Mouse (Mus musculus) liver, embryonic 14.5 days (tissue): Measurements from ENCODE around the gene Lsm2.

ENCODE experiments used
- CTCF ChIP-seq: IDR thresholded peaks from 2 replicates; pipeline ENCODE4 v1.5.1; 2016; ENCODE audit warnings: antibody characterized with exemption, low read depth, control low read depth
- EP300 ChIP-seq: IDR thresholded peaks from 2 replicates; pipeline ENCODE4 v1.6.1; 2016; ENCODE audit warnings: antibody characterized with exemption, low read depth

GRCm38 (mm10) chr17:34960702-34961493 lies 20.8 kb upstream of the Lsm2 start:
- TF ChIP-seq CTCF (no peak), EP300 (no peak)
